Mouse (Mus musculus): ENCODE measurements around the gene Git1.

DNA sequence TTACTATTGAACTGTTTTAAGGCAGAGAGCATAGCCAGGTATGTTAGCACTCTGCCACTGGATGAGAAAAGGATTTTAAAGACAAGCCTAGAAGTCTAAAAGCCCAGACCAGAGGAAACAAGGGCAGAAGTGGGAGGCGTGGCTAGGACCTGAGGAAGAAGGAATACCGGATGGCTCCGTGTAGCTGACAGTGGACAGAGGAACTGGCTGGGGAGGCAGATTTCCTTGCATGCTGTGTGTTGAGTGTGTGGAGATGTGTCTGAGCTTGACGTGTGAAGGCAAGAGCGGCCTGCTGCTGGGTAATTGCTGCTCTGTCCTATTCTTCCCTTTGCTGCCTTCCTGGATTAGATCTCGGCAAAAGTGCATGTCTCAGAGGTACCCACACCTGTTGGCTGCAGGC lies 9.1 kb downstream of the Git1 start:
- no peak for TF ChIP-seq GATA1 (IDR thresholded peaks at IDR 0.05; ENCODE audit: low read length)
- TF ChIP-seq TAL1 (IDR thresholded peaks at IDR 0.05; ENCODE audit: low read length): no peak

Measured in erythroblast, embryonic 14.5 days (primary cell).